Mouse (Mus musculus) gastrocnemius, postnatal 10 days (tissue): ENCODE results near the gene Tmprss7. TPM values are rescaled to one million over a fixed set of nuclear protein-coding genes. Genes with fewer than 3 reads are reported as not detected.

Experiments
- DNase-seq: peaks from one replicate; pipeline ENCODE4 v3.0.0; 2021; ENCODE audit warnings: mixed read lengths
- total RNA-seq, 2 experiments: library from RNA; stranded (reverse); gene quantifications; 2 replicates each; pipeline ENCODE4 v1.2.3; 2021

Tmprss7 gene
- total RNA-seq, 2 experiments from 2014 or later: not detected

GRCm38 (mm10) chr16:45685295-45685694 lies 8.2 kb downstream of the Tmprss7 start:
- DNase-seq: no peak

- DNase-seq: peak; percentile 82
Observed at GRCm38 (mm10) chr16:45684815-45685214, 8.6 kb downstream of the Tmprss7 start.

GRCm38 (mm10) chr16:45676462-45676861 lies 17.0 kb downstream of the Tmprss7 start:
- DNase-seq: no peak

- no peak for DNase-seq
Observed at GRCm38 (mm10) chr16:45670005-45670404, 23.5 kb downstream of the Tmprss7 start.

GRCm38 (mm10) chr16:45668178-45668577 lies 25.3 kb downstream of the Tmprss7 start:
- no peak for DNase-seq

- no peak for DNase-seq
Observed at GRCm38 (mm10) chr16:45666136-45666535, 27.3 kb downstream of the Tmprss7 start.

GRCm38 (mm10) chr16:45662381-45662780 lies 31.1 kb downstream of the Tmprss7 start:
- no peak for DNase-seq

GRCm38 (mm10) chr16:45659596-45659995 lies 33.9 kb downstream of the Tmprss7 start:
- DNase-seq: no peak

- DNase-seq: no peak
Observed at GRCm38 (mm10) chr16:45658248-45658647, 35.2 kb downstream of the Tmprss7 start.

GRCm38 (mm10) chr16:45657574-45658159 lies 35.8 kb downstream of the Tmprss7 start:
- DNase-seq: no peak

GRCm38 (mm10) chr16:45654465-45654864 lies 39.0 kb downstream of the Tmprss7 start:
- DNase-seq: no peak

GRCm38 (mm10) chr16:45653934-45654332 lies 39.5 kb downstream of the Tmprss7 start, which contains the start of gene BC016579:
Gene BC016579 (minus strand): TSS chr16:45654068.
- DNase-seq: no peak

GRCm38 (mm10) chr16:45653009-45653933 lies 40.2 kb downstream of the Tmprss7 start:
- DNase-seq: no peak

GRCm38 (mm10) chr16:45651497-45651896 lies 42.0 kb downstream of the Tmprss7 start:
- no peak for DNase-seq

GRCm38 (mm10) chr16:45644380-45644779 lies 49.1 kb downstream of the Tmprss7 start:
- DNase-seq: no peak

GRCm38 (mm10) chr16:45643944-45644343 lies 49.5 kb downstream of the Tmprss7 start:
- no peak for DNase-seq

GRCm38 (mm10) chr16:45641301-45641700 lies 52.2 kb downstream of the Tmprss7 start:
- no peak for DNase-seq

- DNase-seq: no peak
Observed at GRCm38 (mm10) chr16:45640070-45640762, 53.2 kb downstream of the Tmprss7 start.

GRCm38 (mm10) chr16:45635826-45636225 lies 57.6 kb downstream of the Tmprss7 start:
- no peak for DNase-seq

GRCm38 (mm10) chr16:45632420-45632819 lies 61.0 kb downstream of the Tmprss7 start:
- DNase-seq: no peak

- DNase-seq: peak; percentile 61
Observed at GRCm38 (mm10) chr16:45630347-45630960, 63.0 kb downstream of the Tmprss7 start.

- DNase-seq: no peak
Observed at GRCm38 (mm10) chr16:45629497-45630105, 63.9 kb downstream of the Tmprss7 start.
